Mouse (Mus musculus) gastrocnemius, postnatal 10 days (tissue): ENCODE data around the gene Wfdc6a. TPM values are rescaled to one million over a fixed set of nuclear protein-coding genes. Genes with fewer than 3 reads are reported as not detected.

ENCODE experiments used
- DNase-seq: peaks from one replicate; pipeline ENCODE4 v3.0.0; 2021; ENCODE audit warnings: mixed read lengths
- total RNA-seq, 2 experiments: library from RNA; stranded (reverse); gene quantifications; 2 replicates each; pipeline ENCODE4 v1.2.3; 2021

Gene Wfdc6a
- total RNA-seq, 2 experiments from 2014 or later = not detected

DNA sequence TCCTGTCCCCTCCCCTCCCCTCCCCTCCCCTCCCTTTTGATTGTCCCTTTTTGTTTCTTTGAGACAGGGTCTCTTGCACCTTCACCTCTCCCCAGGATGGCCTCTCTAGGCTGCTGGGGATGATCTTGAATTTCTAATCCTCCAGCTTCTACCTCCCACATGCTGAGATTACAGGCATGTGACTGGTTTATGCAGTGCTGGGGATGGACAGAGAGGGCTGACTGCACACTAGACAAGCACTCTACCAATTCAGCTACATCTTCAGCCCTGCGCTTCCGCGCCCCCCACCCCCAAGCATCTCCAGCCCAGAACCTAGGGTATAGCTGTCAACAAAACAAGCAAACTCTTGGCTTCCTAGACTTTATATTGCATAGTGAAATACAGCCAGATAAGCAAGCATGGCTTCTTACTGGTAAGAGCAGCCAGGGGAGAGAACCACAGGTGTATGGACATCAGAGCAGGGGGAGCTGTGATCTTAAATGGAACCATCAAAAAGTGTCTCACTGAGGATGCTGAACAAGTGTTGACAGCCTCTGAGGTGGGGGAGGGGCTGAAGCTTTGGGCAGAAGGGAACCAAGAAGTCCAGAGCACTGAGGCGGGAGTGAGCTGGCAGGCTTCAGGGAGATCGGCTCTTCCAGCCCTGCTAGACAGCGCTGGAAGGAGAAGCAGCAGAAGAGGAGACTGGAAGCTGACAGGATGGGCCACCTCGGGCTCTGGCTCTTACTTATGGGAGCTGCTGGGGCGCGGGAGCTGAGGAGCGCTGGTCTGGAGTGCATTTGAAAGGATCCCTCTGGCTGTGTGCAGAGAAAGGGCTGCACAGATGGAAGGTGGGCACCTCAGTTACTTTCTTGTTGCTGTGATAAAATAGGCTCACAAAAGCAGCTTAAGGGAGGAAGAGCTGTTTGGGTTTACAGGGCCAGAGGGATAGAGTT lies 35.0 kb downstream of the Wfdc6a start:
- DNase-seq = no peak

GRCm38 (mm10) chr2:164549338-164549737 lies 35.9 kb downstream of the Wfdc6a start:
- no peak for DNase-seq

- DNase-seq = no peak
Observed at GRCm38 (mm10) chr2:164544454-164545097, 40.7 kb downstream of the Wfdc6a start.

- no peak for DNase-seq
Observed at GRCm38 (mm10) chr2:164543745-164544144, 41.5 kb downstream of the Wfdc6a start.

DNA sequence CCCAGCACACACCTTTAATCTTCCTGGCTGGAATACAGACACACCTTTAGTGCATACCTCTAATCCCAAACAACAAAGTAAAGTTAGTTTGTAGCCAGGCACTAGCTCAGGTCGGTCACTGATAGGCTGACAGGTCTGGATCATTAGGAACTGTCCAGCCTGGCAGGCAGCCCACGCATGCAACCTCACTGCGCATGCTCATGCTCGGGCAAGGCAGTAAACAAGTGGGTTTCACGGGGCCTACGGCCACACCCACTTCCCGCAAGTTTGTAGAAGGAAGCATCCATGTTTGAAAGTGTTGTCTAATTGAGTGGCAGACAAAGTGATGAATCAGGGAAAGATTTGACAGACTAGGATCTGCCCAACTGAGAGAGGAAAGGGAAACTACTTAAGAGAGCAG lies 42.6 kb downstream of the Wfdc6a start:
- DNase-seq = no peak

DNA sequence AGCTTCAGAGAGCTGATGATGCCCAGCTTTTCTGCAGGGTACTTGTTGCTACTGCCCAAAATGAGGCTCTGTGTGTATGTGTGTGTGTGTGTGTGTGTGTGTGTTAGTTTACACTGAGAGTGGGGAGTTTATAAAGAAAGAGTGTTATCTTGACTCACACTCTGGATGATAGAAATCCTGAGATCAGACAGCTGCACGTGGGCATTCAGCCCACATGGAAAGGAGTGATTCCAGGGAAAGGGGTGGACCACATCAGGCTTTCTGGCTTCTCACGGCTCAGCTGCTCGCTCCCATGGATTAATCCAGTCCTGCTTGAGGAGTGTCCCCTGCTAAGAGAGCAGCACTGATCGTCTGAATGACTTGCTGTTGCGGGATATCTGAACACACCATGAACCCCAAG lies 43.1 kb downstream of the Wfdc6a start:
- no peak for DNase-seq

GRCm38 (mm10) chr2:164540652-164541427 lies 44.4 kb downstream of the Wfdc6a start:
- DNase-seq = peak; percentile 25

DNA sequence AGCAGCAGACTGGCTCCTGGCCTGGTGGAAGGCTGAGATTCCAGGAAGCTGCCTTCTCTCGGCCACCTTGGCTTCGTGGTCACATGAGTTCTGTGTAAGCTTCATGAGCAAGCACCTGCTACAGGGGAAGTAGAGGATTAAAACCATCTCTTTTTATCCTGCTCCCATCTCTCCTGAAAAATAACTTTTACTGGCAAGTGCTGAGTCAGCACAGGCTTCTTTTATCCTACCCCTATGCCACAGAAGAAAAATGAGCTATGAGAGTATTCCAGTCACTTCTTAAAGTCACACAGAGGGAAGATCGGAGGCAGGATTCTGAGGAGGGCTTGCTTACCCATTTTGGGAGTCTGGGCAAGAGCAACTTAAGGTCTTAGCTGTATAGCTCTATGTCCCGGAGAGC lies 48.2 kb downstream of the Wfdc6a start:
- no peak for DNase-seq

- DNase-seq = no peak
Observed at GRCm38 (mm10) chr2:164534315-164534714, 50.9 kb downstream of the Wfdc6a start.

GRCm38 (mm10) chr2:164531169-164531568 lies 54.1 kb downstream of the Wfdc6a start:
- DNase-seq = peak; percentile 70

Other genes with a start within 250 kb of the Wfdc6a start
- 1 to 10 TPM in 1 of 2 experiments, not detected in 1; 1.4 TPM for gene Slpi, start 196.4 kb downstream of the Wfdc6a start, total RNA-seq
- gene Rbpjl, start 182.3 kb downstream of the Wfdc6a start, total RNA-seq = under 1 TPM; 0.05 to 0.07 TPM
- 1 to 10 TPM; 5.8 to 7.8 TPM for gene Matn4, start 180.3 kb downstream of the Wfdc6a start, total RNA-seq
- gene Sdc4, start 141.6 kb downstream of the Wfdc6a start, total RNA-seq = 10 to 100 TPM; 52.5 TPM
- gene Sys1, start 128.5 kb downstream of the Wfdc6a start, total RNA-seq = 10 to 100 TPM; 16.8 to 18.4 TPM
- gene Gm20458, start 124.5 kb downstream of the Wfdc6a start, total RNA-seq = 1 to 10 TPM in 1 of 2 experiments, not detected in 1; 3.3 TPM
- gene Trp53tg5, start 111.7 kb downstream of the Wfdc6a start, total RNA-seq = not detected
- 10 to 100 TPM; 13.0 to 17.7 TPM for gene Dbndd2, start 99.3 kb downstream of the Wfdc6a start, total RNA-seq
- gene Pigt, start 87.9 kb downstream of the Wfdc6a start, total RNA-seq = 10 to 100 TPM; 44.3 to 51.3 TPM
- gene Wfdc2, start 23.0 kb downstream of the Wfdc6a start, total RNA-seq = not detected
- not detected for gene Spint3, start 12.0 kb downstream of the Wfdc6a start, total RNA-seq
- gene Eppin, start 8.1 kb upstream of the Wfdc6a start, total RNA-seq = not detected
- not detected for gene Wfdc6b, start 28.1 kb upstream of the Wfdc6a start, total RNA-seq
- gene Wfdc8, start 28.2 kb upstream of the Wfdc6a start, total RNA-seq = not detected
- not detected for gene Wfdc16, start 53.3 kb upstream of the Wfdc6a start, total RNA-seq
- not detected for gene Wfdc10, start 70.6 kb upstream of the Wfdc6a start, total RNA-seq
- not detected for gene Wfdc9, start 71.1 kb upstream of the Wfdc6a start, total RNA-seq
- gene Wfdc11, start 88.6 kb upstream of the Wfdc6a start, total RNA-seq = not detected
- gene Wfdc13, start 99.7 kb upstream of the Wfdc6a start, total RNA-seq = not detected
- not detected for gene Spint4, start 113.1 kb upstream of the Wfdc6a start, total RNA-seq
- gene Spint5, start 129.9 kb upstream of the Wfdc6a start, total RNA-seq = not detected
- gene Wfdc3, start 160.5 kb upstream of the Wfdc6a start, total RNA-seq = not detected
- gene Dnttip1, start 160.5 kb upstream of the Wfdc6a start, total RNA-seq = 10 to 100 TPM; 27.4 to 31.9 TPM
- 10 to 100 TPM; 14.2 to 16.9 TPM for gene Ube2c, start 184.5 kb upstream of the Wfdc6a start, total RNA-seq
- gene Tnnc2, start 194.5 kb upstream of the Wfdc6a start, total RNA-seq = over 10,000 TPM; 13,775 to 14,965 TPM
- 10 to 100 TPM; 18.1 to 20.5 TPM for gene Snx21, start 200.4 kb upstream of the Wfdc6a start, total RNA-seq
- gene Acot8, start 219.4 kb upstream of the Wfdc6a start, total RNA-seq = 10 to 100 TPM in 1 of 2 experiments, 1 to 10 TPM in 1; 9.7 to 10.4 TPM
- gene Zswim3, start 219.7 kb upstream of the Wfdc6a start, total RNA-seq = 1 to 10 TPM; 1.2 to 1.4 TPM
- gene Zswim1, start 237.2 kb upstream of the Wfdc6a start, total RNA-seq = 1 to 10 TPM; 3.5 to 4.5 TPM
- gene Spata25, start 243.1 kb upstream of the Wfdc6a start, total RNA-seq = under 1 TPM; 0.68 TPM
- gene Ctsa, start 247.4 kb upstream of the Wfdc6a start, total RNA-seq = 10 to 100 TPM; 53.3 to 75.2 TPM
- gene Neurl2, start 248.0 kb upstream of the Wfdc6a start, total RNA-seq = 10 to 100 TPM; 39.2 to 45.2 TPM